Mouse (Mus musculus): ENCODE measurements around the gene Ifitm2. TPM values are rescaled to one million over a fixed set of nuclear protein-coding genes. Genes with fewer than 3 reads are reported as not detected.

Gene Ifitm2
- total and polyA plus RNA-seq, 3 experiments, result 136 to 381 (median 213) TPM

DNA sequence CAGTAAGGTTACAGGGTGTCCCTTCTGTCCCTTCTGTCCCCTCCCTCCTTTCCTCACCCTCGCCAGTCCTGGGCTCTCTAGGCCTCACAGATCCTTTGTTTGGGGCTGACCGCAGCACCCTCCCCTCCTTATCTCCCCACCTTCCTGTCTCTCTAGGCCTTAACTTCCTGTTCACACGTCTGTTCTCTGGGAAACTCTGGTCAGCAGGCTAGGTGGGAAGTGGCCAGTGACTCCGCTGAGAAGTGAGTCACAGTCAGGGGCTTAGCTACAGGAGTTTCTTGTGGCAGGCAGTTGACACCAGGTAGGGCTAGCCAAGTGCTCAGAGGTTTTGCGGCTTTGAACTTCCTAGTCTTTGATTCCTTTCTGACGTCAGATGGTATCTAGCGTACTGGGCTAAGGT, 8.8 kb downstream of the Ifitm2 start:
- DNase-seq (ENCODE audit: extremely low read depth), result no peak
- Histone ChIP-seq H3K4me1 (ENCODE audit: control insufficient read depth in 1 of 2, insufficient read depth in 2 of 2) (peaks cover 5 to 50% of the 10 kb centered on the region in 2 experiments), H3K27me3 (replicated peaks) (no peaks in the 10 kb centered on the region), H3K9ac (ENCODE audit: insufficient read depth, low read depth) (no peak overlapping the region), H3K79me2 (replicated peaks; ENCODE audit: control insufficient read depth, extremely low read depth, insufficient read depth, poor library complexity, severe bottlenecking) (no peaks in the 10 kb centered on the region), H3K4me2 (ENCODE audit: insufficient read depth, low read depth, poor library complexity, severe bottlenecking) (no peak overlapping the region), H3K4me3 (replicated peaks in 1 of 3; ENCODE audit: low read depth in 2 of 3, low read length in 2 of 3, poor library complexity in 1 of 3) (no peak overlapping the region), H3K9me3 (replicated peaks; ENCODE audit: low read length) (no peaks in the 10 kb centered on the region), H3K27ac (ENCODE audit: insufficient read depth, low read depth) (no peak overlapping the region), H3K36me3 (replicated peaks in 1 of 2; ENCODE audit: control insufficient read depth in 1 of 2, insufficient read depth in 1 of 2, low read length in 1 of 2) (peaks cover 29 to 75% of the 10 kb centered on the region in 2 experiments)
- TF ChIP-seq E2F4 (IDR thresholded peaks at IDR 0.05; ENCODE audit: insufficient replicate concordance, low read depth, low read length), result no peak
- no peak for TF ChIP-seq TBP (conservative IDR thresholded peaks at IDR 0.05; ENCODE audit: low read depth, low read length)
- no peak for TF ChIP-seq POLR2AphosphoS2 (IDR thresholded peaks at IDR 0.05; ENCODE audit: low read depth, low read length)
- no peak for TF ChIP-seq CHD1 (IDR thresholded peaks at IDR 0.05; ENCODE audit: low read depth, low read length)
- TF ChIP-seq USF2 (conservative IDR thresholded peaks at IDR 0.05; ENCODE audit: low read depth, low read length), result no peak
- TF ChIP-seq ZKSCAN1 (IDR thresholded peaks at IDR 0.05; ENCODE audit: borderline replicate concordance, low read depth, low read length), result no peak
- TF ChIP-seq USF1 (IDR thresholded peaks at IDR 0.05; ENCODE audit: low read depth, low read length), result no peak
- TF ChIP-seq MYC (IDR thresholded peaks at IDR 0.05; ENCODE audit: low read depth, low read length), result no peak
- no peak for TF ChIP-seq MAX (IDR thresholded peaks at IDR 0.05; ENCODE audit: low read length)
- no peak for TF ChIP-seq ETS1 (conservative IDR thresholded peaks at IDR 0.05; ENCODE audit: low read depth, low read length)
- TF ChIP-seq ELF1 (IDR thresholded peaks at IDR 0.05; ENCODE audit: low read depth, low read length), result no peak
- in situ Hi-C loops (cut with MboI; ENCODE audit: low pct_ligation_motif_present, low pct_unique_long_range_greater_than_20kb, low sequenced_read_pairs) (loop anchor here (5.0 kb wide), 1 partner anchor 35 kb away; no protein-coding TSS in a partner anchor), dilution Hi-C loops (cut with MboI; ENCODE audit: extremely low pct_ligation_motif_present, extremely low pct_unique_long_range_greater_than_20kb, low sequenced_read_pairs) (no loop called here)

DNA sequence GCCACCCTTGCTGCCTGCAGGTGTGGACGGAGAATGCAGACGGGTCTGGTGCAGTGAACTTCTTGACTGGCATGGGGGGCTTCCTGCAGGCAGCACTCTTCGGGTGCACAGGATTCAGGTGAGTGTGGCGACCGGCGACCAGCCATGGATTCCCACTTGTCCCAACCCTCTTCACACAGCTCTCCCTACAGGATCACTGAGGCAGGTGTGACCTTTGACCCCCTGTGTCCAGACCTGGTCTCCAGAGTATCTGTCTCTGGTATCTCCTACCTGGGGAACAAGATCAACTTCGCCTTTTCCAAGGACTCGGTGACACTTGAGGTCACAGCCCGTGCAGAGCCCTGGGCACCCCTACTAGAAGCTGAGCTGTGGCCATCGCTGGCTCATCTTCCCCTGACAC, 9.5 kb downstream of the Ifitm2 start:
- TF ChIP-seq GABPA (IDR thresholded peaks at IDR 0.05; ENCODE audit: insufficient replicate concordance, low read depth, low read length), result no peak
- TF ChIP-seq SMC3 (IDR thresholded peaks at IDR 0.05; ENCODE audit: low read depth, low read length), result no peak
- TF ChIP-seq POLR2AphosphoS2 (IDR thresholded peaks at IDR 0.05; ENCODE audit: low read depth, low read length), result no peak
- no peak for TF ChIP-seq RAD21 (IDR thresholded peaks at IDR 0.05; ENCODE audit: low read depth, low read length)
- no peak for TF ChIP-seq TBP (conservative IDR thresholded peaks at IDR 0.05; ENCODE audit: low read depth, low read length)
- in situ Hi-C loops (cut with MboI; ENCODE audit: low pct_ligation_motif_present, low pct_unique_long_range_greater_than_20kb, low sequenced_read_pairs) (loop anchor here (5.0 kb wide), 1 partner anchor 34 kb away; no protein-coding TSS in a partner anchor), dilution Hi-C loops (cut with MboI; ENCODE audit: extremely low pct_ligation_motif_present, extremely low pct_unique_long_range_greater_than_20kb, low sequenced_read_pairs) (no loop called here)
- Histone ChIP-seq H3K4me3 (replicated peaks in 1 of 3; ENCODE audit: low read depth in 2 of 3, low read length in 2 of 3, poor library complexity in 1 of 3) (no peak overlapping the region), H3K36me3 (replicated peaks in 1 of 2; ENCODE audit: control insufficient read depth in 1 of 2, insufficient read depth in 1 of 2, low read length in 1 of 2) (peaks cover 29 to 69% of the 10 kb centered on the region in 2 experiments), H3K4me2 (ENCODE audit: insufficient read depth, low read depth, poor library complexity, severe bottlenecking) (no peak overlapping the region), H3K4me1 (ENCODE audit: control insufficient read depth in 1 of 2, insufficient read depth in 2 of 2) (peaks cover 6 to 48% of the 10 kb centered on the region in 2 experiments), H3K27me3 (replicated peaks) (no peaks in the 10 kb centered on the region), H3K27ac (ENCODE audit: insufficient read depth, low read depth) (no peak overlapping the region), H3K9me3 (replicated peaks; ENCODE audit: low read length) (no peaks in the 10 kb centered on the region), H3K9ac (ENCODE audit: insufficient read depth, low read depth) (no peak overlapping the region), H3K79me2 (replicated peaks; ENCODE audit: control insufficient read depth, extremely low read depth, insufficient read depth, poor library complexity, severe bottlenecking) (no peaks in the 10 kb centered on the region)
- no peak for DNase-seq (ENCODE audit: extremely low read depth)
